Comparison of ENCODE assay signal across 10 mouse cellular contexts in the genomic region with DNA sequence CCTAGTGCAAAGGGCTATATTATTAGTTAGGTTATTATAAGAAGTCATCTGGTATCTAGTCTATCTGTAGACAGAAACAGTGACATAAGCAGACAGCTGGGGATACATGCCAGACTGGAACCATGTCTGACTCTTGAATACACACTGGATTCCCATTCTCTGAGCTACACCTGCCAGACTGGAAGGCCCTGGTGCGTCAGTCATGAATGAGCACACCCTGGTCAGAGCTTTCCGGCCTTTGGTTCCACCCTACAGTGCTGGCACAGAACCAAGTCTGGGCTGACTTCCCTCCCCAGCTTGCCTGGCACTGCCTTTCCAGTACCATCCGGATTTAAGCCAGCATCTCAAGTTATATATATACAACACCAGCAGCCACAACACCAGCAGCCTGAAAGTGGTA. TPM values are rescaled to one million over a fixed set of nuclear protein-coding genes. Genes with fewer than 3 reads are reported as not detected.
DNase-seq lines count a peak whose midpoint lies in the region; ATAC-seq and TF ChIP-seq lines count a peak whose summit lies in the region.
"Had no signal": no experiment of that assay in that cellular context is flagged by ENCODE, and none has a peak within 500 bp of the region (broad histone marks: within the 10 kb centered on the region; RNA-seq: fewer than 3 reads in every experiment).

No protein-coding gene starts in this region.

- WGBS in intestine, postnatal 0 days: 49% methylated on average over 3 of the region's 3 CpGs
- 74% methylated on average over 3 of the region's 3 CpGs for WGBS in intestine, embryonic 16.5 days
- whole genome bisulfite sequencing in kidney, adult 2 months: 24% methylated on average over 3 of the region's 3 CpGs
- WGBS in neural tube, embryonic 15.5 days: 79% methylated on average over 3 of the region's 3 CpGs

- DNase-seq in cerebellum, adult 18-20 months: peak; percentile 35 to 45
- DNase-seq in kidney, adult 2 months: peak; percentile 90
- peak; percentile 30 for DNase-seq in ovary, postnatal 36 days (ENCODE audit: low spot score)
- DNase-seq in left cerebral cortex, adult 11 months (ENCODE audit: low spot score): no peak

- TF ChIP-seq CTCF in intestine, postnatal 0 days (IDR thresholded peaks at IDR 0.05; ENCODE audit: low read depth): no peak
- TF ChIP-seq CTCF in kidney, adult 2 months (conservative IDR thresholded peaks at IDR 0.05; ENCODE audit: insufficient read depth, insufficient read length, low read depth, low read length): no peak

- no peak overlapping the region for H3K9ac ChIP-seq in intestine, postnatal 0 days (ENCODE audit: low read depth, low read length)
- H3K9ac ChIP-seq in intestine, embryonic 16.5 days (ENCODE audit: low read depth, low read length): no peak overlapping the region
- no peak overlapping the region for H3K9ac ChIP-seq in neural tube, embryonic 15.5 days (replicated peaks)

- H3K4me1 ChIP-seq in intestine, postnatal 0 days (replicated peaks; ENCODE audit: control insufficient read depth, insufficient read depth, low read length): no peaks in the 10 kb centered on the region
- H3K4me1 ChIP-seq in intestine, embryonic 16.5 days (ENCODE audit: control insufficient read depth, insufficient read depth, low read length): no peaks in the 10 kb centered on the region
- peaks cover 5% of the 10 kb centered on the region; the same call in 1 of the 2 replicates for H3K4me1 ChIP-seq in kidney, adult 2 months (ENCODE audit: control insufficient read depth, insufficient read depth, low read length)
- peaks cover 7% of the 10 kb centered on the region for H3K4me1 ChIP-seq in neural tube, embryonic 15.5 days

- H3K27me3 ChIP-seq in intestine, postnatal 0 days (replicated peaks; ENCODE audit: control insufficient read depth, insufficient read depth, low read length): no peaks in the 10 kb centered on the region
- no peaks in the 10 kb centered on the region for H3K27me3 ChIP-seq in intestine, embryonic 16.5 days (replicated peaks; ENCODE audit: control insufficient read depth, insufficient read depth, low read length)
- H3K27me3 ChIP-seq in kidney, adult 2 months (replicated peaks; ENCODE audit: control insufficient read depth, insufficient read depth, low read length): no peaks in the 10 kb centered on the region
- no peaks in the 10 kb centered on the region for H3K27me3 ChIP-seq in neural tube, embryonic 15.5 days (replicated peaks)
- H3K27me3 ChIP-seq: megakaryocyte, embryonic 14.5 days had no signal

- no peaks in the 10 kb centered on the region for H3K9me3 ChIP-seq in intestine, postnatal 0 days (ENCODE audit: control insufficient read depth)
- H3K9me3 ChIP-seq in intestine, embryonic 16.5 days (ENCODE audit: control insufficient read depth, low read length): no peaks in the 10 kb centered on the region
- no peaks in the 10 kb centered on the region for H3K9me3 ChIP-seq in neural tube, embryonic 15.5 days (replicated peaks)
- H3K9me3 ChIP-seq: megakaryocyte, embryonic 14.5 days had no signal

- no peak for TF ChIP-seq POLR2A in kidney, adult 2 months (IDR thresholded peaks at IDR 0.05; ENCODE audit: low read depth, low read length)

- H3K36me3 ChIP-seq in intestine, postnatal 0 days (ENCODE audit: control insufficient read depth, insufficient read depth): no peaks in the 10 kb centered on the region
- H3K36me3 ChIP-seq in intestine, embryonic 16.5 days (ENCODE audit: control insufficient read depth, insufficient read depth, low read length): no peaks in the 10 kb centered on the region; the same call in 1 of the 2 replicates
- H3K36me3 ChIP-seq in kidney, adult 2 months (ENCODE audit: control insufficient read depth, insufficient read depth, low read length): no peaks in the 10 kb centered on the region
- H3K36me3 ChIP-seq in neural tube, embryonic 15.5 days: no peaks in the 10 kb centered on the region

- H3K4me3 ChIP-seq in intestine, postnatal 0 days (ENCODE audit: low read depth, low read length): no peak overlapping the region
- no peak overlapping the region for H3K4me3 ChIP-seq in intestine, embryonic 16.5 days (ENCODE audit: low read length)
- H3K4me3 ChIP-seq in kidney, adult 2 months (ENCODE audit: insufficient read depth, low read depth, low read length): no peak overlapping the region
- H3K4me3 ChIP-seq in neural tube, embryonic 15.5 days (replicated peaks): no peak overlapping the region
- H3K4me3 ChIP-seq: megakaryocyte, embryonic 14.5 days had no signal

- ATAC-seq in intestine, postnatal 0 days: peak; percentile 29
- ATAC-seq in intestine, embryonic 16.5 days: no peak
- ATAC-seq in frontal cortex, adult (ENCODE audit: low TSS enrichment): no peak
- ATAC-seq in neural tube, embryonic 15.5 days (ENCODE audit: low FRiP score): no peak

- H3K4me2 ChIP-seq in intestine, postnatal 0 days (replicated peaks; ENCODE audit: low read depth): no peak overlapping the region
- no peak overlapping the region for H3K4me2 ChIP-seq in intestine, embryonic 16.5 days (ENCODE audit: low read depth, low read length)
- H3K4me2 ChIP-seq in neural tube, embryonic 15.5 days: no peak overlapping the region

- H3K27ac ChIP-seq in intestine, postnatal 0 days (ENCODE audit: low read depth, low read length): no peak overlapping the region
- H3K27ac ChIP-seq in intestine, embryonic 16.5 days (ENCODE audit: low read length): no peak overlapping the region
- no peak overlapping the region for H3K27ac ChIP-seq in kidney, adult 2 months (ENCODE audit: insufficient read depth, low read depth, low read length)
- no peak overlapping the region for H3K27ac ChIP-seq in neural tube, embryonic 15.5 days (replicated peaks)

RNA-seq across cellular contexts. Expression of a gene that starts 3.8 kb away (rescaled TPM):
- 26.1 and 27.1 TPM in 2 replicates for polyA plus RNA-seq in intestine, postnatal 0 days (2015; fragmentation: Nextera tagmentation; extraction: Ambion mirVana)
- polyA plus RNA-seq in intestine, embryonic 16.5 days (2015; fragmentation: Nextera tagmentation; extraction: Ambion mirVana): 30.4 and 32.9 TPM in 2 replicates
- polyA plus RNA-seq in kidney, adult 2 months (2012; rRNA removed): 29.5 and 35.4 TPM in 2 replicates
- 22.4 and 25.1 TPM in 2 replicates for polyA plus RNA-seq in neural tube, embryonic 15.5 days (2015; fragmentation: Nextera tagmentation; extraction: Ambion mirVana)

RNA-seq across cellular contexts. Expression of a gene that starts 4.1 kb away (rescaled TPM):
- not detected in 2 replicates for polyA plus RNA-seq in intestine, postnatal 0 days (2015; fragmentation: Nextera tagmentation; extraction: Ambion mirVana)
- polyA plus RNA-seq in intestine, embryonic 16.5 days (2015; fragmentation: Nextera tagmentation; extraction: Ambion mirVana): not detected in 2 replicates
- not detected in 2 replicates for polyA plus RNA-seq in kidney, adult 2 months (2012; rRNA removed)
- not detected in 2 replicates for polyA plus RNA-seq in neural tube, embryonic 15.5 days (2015; fragmentation: Nextera tagmentation; extraction: Ambion mirVana)
- polyA plus RNA-seq: gonadal fat pad, adult 2 months had no signal
